Mouse (Mus musculus) kidney, adult 2 months (tissue): ENCODE results near the gene Gm10638.

Experiments used
- CTCF ChIP-seq: fragments of 200-500 bp; conservative IDR thresholded peaks from 2 replicates; pipeline ENCODE4 v1.5.1; 2011; ENCODE audit warnings: low read depth, mild to moderate bottlenecking, control low read depth, low read length, moderate library complexity, mixed read lengths; ENCODE audit not compliant: insufficient read depth, insufficient read length
- POLR2A ChIP-seq: fragments of 200-500 bp; IDR thresholded peaks from one replicate; pipeline ENCODE4 v1.6.1; 2011; ENCODE audit warnings: low read depth, low read length, control low read depth

DNA sequence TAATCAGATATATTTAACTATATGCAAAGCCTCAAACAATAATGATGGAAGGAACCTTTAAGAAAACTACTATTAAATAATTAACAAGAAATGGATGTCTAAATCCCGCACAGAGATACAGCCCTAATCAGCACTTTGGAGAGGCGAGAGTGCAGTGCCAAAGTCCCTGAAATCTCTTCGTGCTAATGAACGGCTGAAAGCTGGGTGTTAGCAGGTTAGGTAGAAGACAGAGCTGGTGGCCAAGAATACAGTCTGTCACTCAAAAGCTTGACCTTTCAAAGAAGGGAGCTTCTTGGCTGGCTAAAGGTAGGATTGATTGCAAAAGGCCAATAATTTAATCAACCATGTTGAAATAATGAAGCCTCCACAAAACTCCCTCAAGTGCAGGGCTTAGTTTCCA lies 11.3 kb upstream of the Gm10638 start:
- TF ChIP-seq POLR2A (no peak), CTCF (no peak)
